Mouse (Mus musculus): Measurements from ENCODE around the gene Arfgef3. TPM values are rescaled to one million over a fixed set of nuclear protein-coding genes. Genes with fewer than 3 reads are reported as not detected.

The Arfgef3 gene
- total and polyA plus RNA-seq, 3 experiments, result not detected

- no peak for TF ChIP-seq UBTF (IDR thresholded peaks at IDR 0.05; ENCODE audit: borderline replicate concordance, insufficient read depth, low read depth, low read length)
- TF ChIP-seq GABPA (IDR thresholded peaks at IDR 0.05; ENCODE audit: low read depth, low read length), result no peak
- no peak for TF ChIP-seq POLR2A (IDR thresholded peaks at IDR 0.05; ENCODE audit: control insufficient read depth in 1 of 2, insufficient read depth in 1 of 2, low read depth in 1 of 2, low read length in 2 of 2, poor library complexity in 1 of 2)
- TF ChIP-seq ZMIZ1 (IDR thresholded peaks at IDR 0.05; ENCODE audit: low read depth, low read length), result no peak
- TF ChIP-seq TBP (IDR thresholded peaks at IDR 0.05; ENCODE audit: low read depth, low read length), result no peak
- no peak for TF ChIP-seq MAZ (IDR thresholded peaks at IDR 0.05; ENCODE audit: low read depth, low read length)
- TF ChIP-seq USF1 (IDR thresholded peaks at IDR 0.05; ENCODE audit: low read depth, low read length), result no peak
- TF ChIP-seq ETS1 (IDR thresholded peaks at IDR 0.05; ENCODE audit: low read depth, low read length), result no peak
- TF ChIP-seq HCFC1 (IDR thresholded peaks at IDR 0.05; ENCODE audit: low read depth, low read length), result no peak
- Histone ChIP-seq H3K27ac (ENCODE audit: control insufficient read depth, low read depth, low read length) (no peak overlapping the region), H3K4me3 (ENCODE audit: control insufficient read depth in 1 of 2, insufficient read depth in 1 of 2, low read depth in 2 of 2, low read length in 2 of 2) (no peak overlapping the region), H3K36me3 (ENCODE audit: control insufficient read depth in 1 of 2, insufficient read depth in 2 of 2, low read length in 2 of 2) (no peaks in the 10 kb centered on the region), H3K4me1 (ENCODE audit: control insufficient read depth in 1 of 2, insufficient read depth in 2 of 2, low read length in 2 of 2) (no peaks in the 10 kb centered on the region), H3K9ac (ENCODE audit: control insufficient read depth, low read depth, low read length, poor library complexity, severe bottlenecking) (no peak overlapping the region), H3K27me3 (ENCODE audit: control insufficient read depth in 1 of 2, insufficient read depth in 2 of 2, low read length in 2 of 2) (no peaks in the 10 kb centered on the region), H3K79me2 (ENCODE audit: control insufficient read depth, insufficient read depth, low read length, poor library complexity) (no peaks in the 10 kb centered on the region), H3K9me3 (replicated peaks; ENCODE audit: insufficient read depth, low read length) (no peaks in the 10 kb centered on the region)
- no peak for DNase-seq (ENCODE audit: low read depth, low spot score)
Measured at GRCm38 (mm10) chr10:18728548-18728947, 15.2 kb downstream of the Arfgef3 start.

GRCm38 (mm10) chr10:18711436-18711835 lies 32.3 kb downstream of the Arfgef3 start:
- Histone ChIP-seq H3K9ac (ENCODE audit: control insufficient read depth, low read depth, low read length, poor library complexity, severe bottlenecking) (no peak overlapping the region), H3K36me3 (ENCODE audit: control insufficient read depth in 1 of 2, insufficient read depth in 2 of 2, low read length in 2 of 2) (no peaks in the 10 kb centered on the region), H3K79me2 (ENCODE audit: control insufficient read depth, insufficient read depth, low read length, poor library complexity) (no peaks in the 10 kb centered on the region), H3K9me3 (replicated peaks; ENCODE audit: insufficient read depth, low read length) (no peaks in the 10 kb centered on the region), H3K4me3 (ENCODE audit: control insufficient read depth in 1 of 2, insufficient read depth in 1 of 2, low read depth in 2 of 2, low read length in 2 of 2) (no peak overlapping the region), H3K27ac (ENCODE audit: control insufficient read depth, low read depth, low read length) (no peak overlapping the region), H3K4me1 (ENCODE audit: control insufficient read depth in 1 of 2, insufficient read depth in 2 of 2, low read length in 2 of 2) (no peaks in the 10 kb centered on the region), H3K27me3 (ENCODE audit: control insufficient read depth in 1 of 2, insufficient read depth in 2 of 2, low read length in 2 of 2) (no peaks in the 10 kb centered on the region)
- no peak for DNase-seq (ENCODE audit: low read depth, low spot score)
- no peak for TF ChIP-seq MAFK (IDR thresholded peaks at IDR 0.05; ENCODE audit: borderline replicate concordance, low read depth, low read length)
- TF ChIP-seq POLR2AphosphoS5 (IDR thresholded peaks at IDR 0.05; ENCODE audit: borderline replicate concordance, low read depth, low read length), result no peak
- no peak for TF ChIP-seq SIN3A (IDR thresholded peaks at IDR 0.05; ENCODE audit: low read length)
- TF ChIP-seq NRF1 (IDR thresholded peaks at IDR 0.05; ENCODE audit: insufficient read depth, low read depth, low read length, poor library complexity, severe bottlenecking), result no peak

GRCm38 (mm10) chr10:18710949-18711348 lies 32.8 kb downstream of the Arfgef3 start:
- H3K9me3 ChIP-seq (replicated peaks; ENCODE audit: insufficient read depth, low read length), result no peaks in the 10 kb centered on the region
- H3K4me3 ChIP-seq (ENCODE audit: control insufficient read depth in 1 of 2, insufficient read depth in 1 of 2, low read depth in 2 of 2, low read length in 2 of 2), result no peak overlapping the region
- H3K9ac ChIP-seq (ENCODE audit: control insufficient read depth, low read depth, low read length, poor library complexity, severe bottlenecking), result no peak overlapping the region
- no peaks in the 10 kb centered on the region for H3K27me3 ChIP-seq (ENCODE audit: control insufficient read depth in 1 of 2, insufficient read depth in 2 of 2, low read length in 2 of 2)
- H3K79me2 ChIP-seq (ENCODE audit: control insufficient read depth, insufficient read depth, low read length, poor library complexity), result no peaks in the 10 kb centered on the region
- no peak overlapping the region for H3K27ac ChIP-seq (ENCODE audit: control insufficient read depth, low read depth, low read length)
- H3K4me1 ChIP-seq (ENCODE audit: control insufficient read depth in 1 of 2, insufficient read depth in 2 of 2, low read length in 2 of 2), result no peaks in the 10 kb centered on the region
- TF ChIP-seq MXI1 (IDR thresholded peaks at IDR 0.05; ENCODE audit: low read depth, low read length), result no peak
- no peak for TF ChIP-seq MAFK (IDR thresholded peaks at IDR 0.05; ENCODE audit: borderline replicate concordance, low read depth, low read length)
- no peak for TF ChIP-seq CHD2 (IDR thresholded peaks at IDR 0.05; ENCODE audit: low read length)
- no peak for TF ChIP-seq ZC3H11A (IDR thresholded peaks at IDR 0.05; ENCODE audit: low read depth, low read length)
- TF ChIP-seq MYB (IDR thresholded peaks at IDR 0.05; ENCODE audit: low read depth, low read length), result no peak
- TF ChIP-seq BHLHE40 (IDR thresholded peaks at IDR 0.05; ENCODE audit: borderline replicate concordance, low read depth, low read length), result no peak
- no peak for TF ChIP-seq GABPA (IDR thresholded peaks at IDR 0.05; ENCODE audit: low read depth, low read length)
- no peak for TF ChIP-seq CHD1 (IDR thresholded peaks at IDR 0.05; ENCODE audit: low read depth, low read length)
- TF ChIP-seq GATA1 (IDR thresholded peaks at IDR 0.05; ENCODE audit: low read depth, low read length), result no peak
- TF ChIP-seq POLR2AphosphoS5 (IDR thresholded peaks at IDR 0.05; ENCODE audit: borderline replicate concordance, low read depth, low read length), result no peak
- no peak for TF ChIP-seq POLR2AphosphoS2 (IDR thresholded peaks at IDR 0.05; ENCODE audit: low read length)
- TF ChIP-seq ZNF384 (IDR thresholded peaks at IDR 0.05; ENCODE audit: low read depth, low read length), result no peak
- TF ChIP-seq KAT2A (conservative IDR thresholded peaks at IDR 0.05; ENCODE audit: low read depth, low read length), result no peak
- no peak for TF ChIP-seq SMC3 (IDR thresholded peaks at IDR 0.05; ENCODE audit: low read depth, low read length)
- no peak for TF ChIP-seq ZMIZ1 (IDR thresholded peaks at IDR 0.05; ENCODE audit: low read depth, low read length)
- no peak for TF ChIP-seq MAZ (IDR thresholded peaks at IDR 0.05; ENCODE audit: low read depth, low read length)
- TF ChIP-seq JUND (IDR thresholded peaks at IDR 0.05; ENCODE audit: low read depth, low read length), result no peak
- TF ChIP-seq TCF12 (IDR thresholded peaks at IDR 0.05; ENCODE audit: low read depth, low read length), result no peak
- no peak for DNase-seq (ENCODE audit: low read depth, low spot score)
- no peaks in the 10 kb centered on the region for H3K36me3 ChIP-seq (ENCODE audit: control insufficient read depth in 1 of 2, insufficient read depth in 2 of 2, low read length in 2 of 2)

Data from MEL (cell line).